In genomic region chr19:5838892-5839165, GRCm38 (mm10) we compare ENCODE assay signal across 17 mouse cellular contexts. TPM values are rescaled to one million over a fixed set of nuclear protein-coding genes. Genes with fewer than 3 reads are reported as not detected.
DNase-seq lines count a peak whose midpoint lies in the region; TF ChIP-seq lines count a peak whose summit lies in the region.
"Had no signal": no experiment of that assay in that cellular context is flagged by ENCODE, and none has a peak within 500 bp of the region (broad histone marks: within the 10 kb centered on the region; RNA-seq: fewer than 3 reads in every experiment).

No protein-coding gene starts in this region.

- H3K27me3 ChIP-seq in heart, embryonic 10.5 days (ENCODE audit: insufficient read depth, poor library complexity, severe bottlenecking): no peaks in the 10 kb centered on the region
- no peaks in the 10 kb centered on the region for H3K27me3 ChIP-seq in liver, adult 2 months (ENCODE audit: control insufficient read depth, insufficient read depth, low read length)
- H3K27me3 ChIP-seq in splenic B cell, adult 2 months (ENCODE audit: control insufficient read depth, insufficient read depth, low read length, poor library complexity, severe bottlenecking): no peaks in the 10 kb centered on the region
- H3K27me3 ChIP-seq: kidney, embryonic 15.5 days; neural tube, embryonic 13.5 days had no signal

- no peak overlapping the region for H3K4me3 ChIP-seq in heart, embryonic 10.5 days
- H3K4me3 ChIP-seq in liver, adult 2 months (ENCODE audit: insufficient read depth, low read depth, low read length): no peak overlapping the region; the same call in 1 of the 2 replicates
- H3K4me3 ChIP-seq: kidney, embryonic 15.5 days; left cerebral cortex, adult 2 months; neural tube, embryonic 13.5 days had no signal

- H3K4me1 ChIP-seq in heart, embryonic 10.5 days: peaks cover 54% of the 10 kb centered on the region
- H3K4me1 ChIP-seq in liver, adult 2 months (ENCODE audit: control insufficient read depth, insufficient read depth, low read length): peaks cover 23% of the 10 kb centered on the region

- DNase-seq in heart, embryonic 10.5 days (ENCODE audit: low spot score): no peak
- DNase-seq in heart, postnatal 36 days: no peak
- DNase-seq in liver, adult 2 months (ENCODE audit: extremely low read depth, low read depth, low spot score): peak; percentile 75
- DNase-seq in liver (no peak), ES-CJ7 (ENCODE audit: low read depth, low spot score) (peak; percentile 61)
- DNase-seq in splenic B cell, adult 2 months (ENCODE audit: low read depth, low spot score): peak; percentile 39
- DNase-seq in left cerebral cortex, adult 9 months (ENCODE audit: low spot score in 2 of 2): no peak
- DNase-seq in gastrocnemius, postnatal 25 days: no peak
- DNase-seq: cerebellum, adult 11 months; cerebellum, postnatal 25 days; lung, postnatal 10 days; thymus, postnatal 4 days had no signal

- TF ChIP-seq POLR2A in liver, adult 2 months (IDR thresholded peaks at IDR 0.05; ENCODE audit: extremely low read depth, insufficient read depth, low read length): peak; percentile 13; the same call in 1 of the 2 replicates

- peaks cover 5% of the 10 kb centered on the region; the same call in 1 of the 2 replicates for H3K79me2 ChIP-seq in liver, adult 2 months (ENCODE audit: control insufficient read depth, insufficient read depth, low read length)

- no peaks in the 10 kb centered on the region for H3K9me3 ChIP-seq in heart, embryonic 10.5 days
- H3K9me3 ChIP-seq: kidney, embryonic 15.5 days; neural tube, embryonic 13.5 days had no signal

- WGBS in heart, embryonic 10.5 days: 88% methylated on average over 4 of the region's 4 CpGs
- 27% methylated on average over 4 of the region's 4 CpGs for WGBS in liver, adult 2 months

- peak overlapping the region; percentile 59 for H3K9ac ChIP-seq in liver, adult 2 months (ENCODE audit: low read depth, low read length)
- H3K9ac ChIP-seq: kidney, embryonic 15.5 days; liver, embryonic 14.5 days; neural tube, embryonic 13.5 days had no signal

- peak overlapping the region; percentile 23; the same call in 1 of the 2 replicates for H3K27ac ChIP-seq in heart, embryonic 10.5 days
- H3K27ac ChIP-seq in liver, adult 2 months (replicated peaks; ENCODE audit: insufficient read depth, low read depth, low read length): peak overlapping the region; percentile 63
- H3K27ac ChIP-seq: hindbrain, postnatal 0 days; kidney, embryonic 15.5 days; left cerebral cortex, adult 2 months; liver, embryonic 14.5 days; neural tube, embryonic 13.5 days had no signal

- intact Hi-C loops in heart, postnatal 36 days (cut with DNase I): no loop called here

- no peaks in the 10 kb centered on the region for H3K36me3 ChIP-seq in heart, embryonic 10.5 days
- H3K36me3 ChIP-seq in liver, adult 2 months (ENCODE audit: control insufficient read depth, insufficient read depth, low read length): no peaks in the 10 kb centered on the region
- H3K36me3 ChIP-seq in splenic B cell, adult 2 months (ENCODE audit: control insufficient read depth, insufficient read depth, low read length, poor library complexity, severe bottlenecking): no peaks in the 10 kb centered on the region; the same call in 1 of the 2 replicates
- H3K36me3 ChIP-seq: kidney, embryonic 15.5 days; neural tube, embryonic 13.5 days had no signal

- TF ChIP-seq CTCF in liver, adult 2 months (IDR thresholded peaks at IDR 0.05; ENCODE audit: low read depth, low read length): no peak

RNA-seq across cellular contexts. Expression of gene Frmd8, which starts 36.2 kb away (rescaled TPM):
- 40.6 and 46.3 TPM in 2 replicates for polyA plus RNA-seq in heart, embryonic 10.5 days (2016; fragmentation: Nextera tagmentation; extraction: Ambion mirVana)
- 10 to 100 TPM; 11.4 to 11.7 TPM for total RNA-seq in heart, postnatal 36 days (2021)
- total RNA-seq in liver, adult 2 months (2014; rRNA removed): 5.2 and 5.9 TPM in 2 replicates
- polyA plus RNA-seq in liver, adult 2 months (2012; rRNA removed): 10.3 and 14.2 TPM in 2 replicates
- total RNA-seq in gastrocnemius, postnatal 25 days (2021): 1 to 10 TPM; 3.7 to 6.4 TPM

RNA-seq across cellular contexts. Expression of gene Slc25a45, which starts 38.8 kb away (rescaled TPM):
- 2.1 and 2.5 TPM in 2 replicates for polyA plus RNA-seq in heart, embryonic 10.5 days (2016; fragmentation: Nextera tagmentation; extraction: Ambion mirVana)
- total RNA-seq in heart, postnatal 36 days (2021): 1 to 10 TPM; 3.4 to 4.2 TPM
- total RNA-seq in liver, adult 2 months (2014; rRNA removed): 8.6 and 13.0 TPM in 2 replicates
- 52.8 and 57.7 TPM in 2 replicates for polyA plus RNA-seq in liver, adult 2 months (2012; rRNA removed)
- total RNA-seq in gastrocnemius, postnatal 25 days (2021): 1 to 10 TPM in 1 of 2 experiments, under 1 TPM in 1; 0.59 to 1.3 TPM

RNA-seq across cellular contexts. Expression of gene Tigd3, which starts 55.1 kb away (rescaled TPM):
- polyA plus RNA-seq in heart, embryonic 10.5 days (2016; fragmentation: Nextera tagmentation; extraction: Ambion mirVana): 2.4 and 2.9 TPM in 2 replicates
- under 1 TPM; 0.57 to 0.64 TPM for total RNA-seq in heart, postnatal 36 days (2021)
- total RNA-seq in liver, adult 2 months (2014; rRNA removed): 0.18 and 0.27 TPM in 2 replicates
- polyA plus RNA-seq in liver, adult 2 months (2012; rRNA removed): 0.16 and 0.24 TPM in 2 replicates
- total RNA-seq in gastrocnemius, postnatal 25 days (2021): under 1 TPM; 0.15 to 0.35 TPM

Comparison
In these comparisons a context has a peak if more than half of its experiments do, and no peak if none do; other contexts are left out.
1. DNase-seq: peak in liver, adult 2 months (single experiment), ES-CJ7 (single experiment) and splenic B cell, adult 2 months (single experiment); none in heart, embryonic 10.5 days (single experiment), heart, postnatal 36 days (0 of 2), liver (single experiment), left cerebral cortex, adult 9 months (0 of 2) and gastrocnemius, postnatal 25 days (single experiment).